Mouse (Mus musculus): ENCODE data around the gene Wdr25. TPM values are rescaled to one million over a fixed set of nuclear protein-coding genes. Genes with fewer than 3 reads are reported as not detected.

The Wdr25 gene
- polyA plus RNA-seq, 1 experiment: 21.3 TPM

DNA sequence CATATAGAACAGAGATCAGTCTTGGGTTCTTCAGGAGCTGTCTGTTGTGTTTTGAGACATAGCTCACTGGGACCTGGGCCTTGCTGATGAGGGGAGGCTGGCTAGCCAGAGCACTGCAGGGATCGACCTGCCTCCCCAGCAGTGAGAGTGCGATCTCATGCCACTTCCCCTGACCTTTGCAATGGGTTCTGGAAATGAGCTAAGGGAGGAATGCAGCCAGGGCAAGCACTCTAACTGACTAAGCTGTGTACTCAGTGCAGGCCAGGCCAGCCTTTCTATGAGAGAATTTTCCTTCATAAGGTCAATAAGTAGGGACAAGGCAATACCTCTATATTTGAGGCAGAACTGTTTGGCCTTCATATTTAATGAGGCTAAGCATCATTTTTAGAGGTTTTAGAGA lies 99.6 kb downstream of the Wdr25 start:
- DNase-seq: no peak
- Histone ChIP-seq H3K27ac (ENCODE audit: insufficient read depth, low read depth, low read length) (no peak overlapping the region), H3K27me3 (replicated peaks; ENCODE audit: control insufficient read depth, insufficient read depth, low read length) (no peaks in the 10 kb centered on the region), H3K4me1 (ENCODE audit: control insufficient read depth, insufficient read depth, low read length) (no peaks in the 10 kb centered on the region), H3K4me3 (ENCODE audit: insufficient read depth, low read depth, low read length) (no peak overlapping the region), H3K36me3 (ENCODE audit: control insufficient read depth, insufficient read depth, low read length) (no peaks in the 10 kb centered on the region)
- TF ChIP-seq POLR2A (IDR thresholded peaks at IDR 0.05; ENCODE audit: low read depth, low read length): no peak
- TF ChIP-seq CTCF (conservative IDR thresholded peaks at IDR 0.05; ENCODE audit: insufficient read depth, insufficient read length, low read depth, low read length): no peak
- 65% methylated on average over 2 of the region's 2 CpGs for whole genome bisulfite sequencing

- H3K4me1 ChIP-seq (ENCODE audit: control insufficient read depth, insufficient read depth, low read length): no peaks in the 10 kb centered on the region
- 5% methylated on average over 19 of the region's 19 CpGs for WGBS
- DNase-seq: peak; percentile 68
- H3K27me3 ChIP-seq (replicated peaks; ENCODE audit: control insufficient read depth, insufficient read depth, low read length): no peaks in the 10 kb centered on the region
- H3K4me3 ChIP-seq (ENCODE audit: insufficient read depth, low read depth, low read length): no peak overlapping the region
- TF ChIP-seq CTCF (conservative IDR thresholded peaks at IDR 0.05; ENCODE audit: insufficient read depth, insufficient read length, low read depth, low read length) (no peak), POLR2A (IDR thresholded peaks at IDR 0.05; ENCODE audit: low read depth, low read length) (no peak)
- H3K27ac ChIP-seq (ENCODE audit: insufficient read depth, low read depth, low read length): no peak overlapping the region
- no peaks in the 10 kb centered on the region for H3K36me3 ChIP-seq (ENCODE audit: control insufficient read depth, insufficient read depth, low read length)
Measured at GRCm38 (mm10) chr12:108994436-108995031, 101.1 kb downstream of the Wdr25 start.

- Histone ChIP-seq H3K4me3 (ENCODE audit: insufficient read depth, low read depth, low read length) (no peak overlapping the region), H3K4me1 (ENCODE audit: control insufficient read depth, insufficient read depth, low read length) (no peaks in the 10 kb centered on the region), H3K27me3 (replicated peaks; ENCODE audit: control insufficient read depth, insufficient read depth, low read length) (no peaks in the 10 kb centered on the region), H3K36me3 (ENCODE audit: control insufficient read depth, insufficient read depth, low read length) (no peaks in the 10 kb centered on the region), H3K27ac (ENCODE audit: insufficient read depth, low read depth, low read length) (no peak overlapping the region)
- 84% methylated on average over 12 of the region's 12 CpGs for WGBS
- no peak for DNase-seq
- TF ChIP-seq POLR2A (IDR thresholded peaks at IDR 0.05; ENCODE audit: low read depth, low read length): no peak
- no peak for TF ChIP-seq CTCF (conservative IDR thresholded peaks at IDR 0.05; ENCODE audit: insufficient read depth, insufficient read length, low read depth, low read length)
Measured at GRCm38 (mm10) chr12:108995976-108996636, 102.7 kb downstream of the Wdr25 start.

- WGBS: 86% methylated on average over 8 of the region's 8 CpGs
- no peaks in the 10 kb centered on the region for H3K27me3 ChIP-seq (replicated peaks; ENCODE audit: control insufficient read depth, insufficient read depth, low read length)
Measured at GRCm38 (mm10) chr12:108997249-108997648, 103.8 kb downstream of the Wdr25 start.

GRCm38 (mm10) chr12:109002978-109003377 lies 109.5 kb downstream of the Wdr25 start:
- TF ChIP-seq CTCF (conservative IDR thresholded peaks at IDR 0.05; ENCODE audit: insufficient read depth, insufficient read length, low read depth, low read length) (no peak), POLR2A (IDR thresholded peaks at IDR 0.05; ENCODE audit: low read depth, low read length) (no peak)
- H3K27me3 ChIP-seq (replicated peaks; ENCODE audit: control insufficient read depth, insufficient read depth, low read length): no peaks in the 10 kb centered on the region
- 78% methylated on average over 7 of the region's 7 CpGs for WGBS
- no peaks in the 10 kb centered on the region for H3K4me1 ChIP-seq (ENCODE audit: control insufficient read depth, insufficient read depth, low read length)
- H3K4me3 ChIP-seq (ENCODE audit: insufficient read depth, low read depth, low read length): no peak overlapping the region
- no peaks in the 10 kb centered on the region for H3K36me3 ChIP-seq (ENCODE audit: control insufficient read depth, insufficient read depth, low read length)
- no peak for DNase-seq
- no peak overlapping the region for H3K27ac ChIP-seq (ENCODE audit: insufficient read depth, low read depth, low read length)

More at GRCm38 (mm10) chr12:108997249-108997648, 103.8 kb downstream of the Wdr25 start:
- H3K27ac ChIP-seq (ENCODE audit: insufficient read depth, low read depth, low read length): no peak overlapping the region
- no peak for TF ChIP-seq CTCF (conservative IDR thresholded peaks at IDR 0.05; ENCODE audit: insufficient read depth, insufficient read length, low read depth, low read length)
- no peak for TF ChIP-seq POLR2A (IDR thresholded peaks at IDR 0.05; ENCODE audit: low read depth, low read length)
- no peaks in the 10 kb centered on the region for H3K36me3 ChIP-seq (ENCODE audit: control insufficient read depth, insufficient read depth, low read length)
- H3K4me3 ChIP-seq (ENCODE audit: insufficient read depth, low read depth, low read length): no peak overlapping the region
- no peak for DNase-seq
- H3K4me1 ChIP-seq (ENCODE audit: control insufficient read depth, insufficient read depth, low read length): no peaks in the 10 kb centered on the region

DNA sequence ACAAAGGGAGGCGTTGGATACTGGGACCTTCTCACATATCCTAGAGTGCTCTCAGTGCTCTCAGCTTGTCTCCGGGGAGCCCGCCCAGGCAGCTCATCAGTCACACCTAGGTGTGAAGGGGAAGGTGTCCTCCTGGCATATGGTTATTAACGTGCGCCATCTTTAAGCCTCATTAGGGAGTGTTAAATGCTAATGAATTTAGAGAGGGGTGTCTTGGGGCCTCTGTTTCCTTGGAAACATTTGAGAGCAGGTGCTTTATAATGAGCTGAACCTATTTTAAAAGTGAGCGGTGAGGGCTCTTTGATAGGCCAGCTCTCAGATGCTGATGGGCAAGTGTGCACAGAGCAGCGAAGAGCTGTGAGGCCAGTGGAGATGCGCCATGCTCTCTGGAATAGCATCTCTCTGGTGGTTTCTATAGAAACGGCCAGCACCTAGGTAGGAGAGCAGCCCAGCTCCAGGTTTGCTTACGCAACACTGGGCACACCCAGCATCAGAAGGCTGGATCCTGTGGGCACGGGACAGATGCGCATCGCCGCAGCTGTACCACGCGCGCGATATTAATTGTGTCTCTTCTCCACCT lies 116.7 kb downstream of the Wdr25 start:
- H3K27me3 ChIP-seq (replicated peaks; ENCODE audit: control insufficient read depth, insufficient read depth, low read length): no peaks in the 10 kb centered on the region
- H3K4me1 ChIP-seq (ENCODE audit: control insufficient read depth, insufficient read depth, low read length): no peaks in the 10 kb centered on the region
- WGBS: 78% methylated on average over 18 of the region's 18 CpGs
- no peak for DNase-seq
- H3K27ac ChIP-seq (ENCODE audit: insufficient read depth, low read depth, low read length): no peak overlapping the region
- no peaks in the 10 kb centered on the region for H3K36me3 ChIP-seq (ENCODE audit: control insufficient read depth, insufficient read depth, low read length)
- no peak for TF ChIP-seq CTCF (conservative IDR thresholded peaks at IDR 0.05; ENCODE audit: insufficient read depth, insufficient read length, low read depth, low read length)
- no peak for TF ChIP-seq POLR2A (IDR thresholded peaks at IDR 0.05; ENCODE audit: low read depth, low read length)
- no peak overlapping the region for H3K4me3 ChIP-seq (ENCODE audit: insufficient read depth, low read depth, low read length)

DNA sequence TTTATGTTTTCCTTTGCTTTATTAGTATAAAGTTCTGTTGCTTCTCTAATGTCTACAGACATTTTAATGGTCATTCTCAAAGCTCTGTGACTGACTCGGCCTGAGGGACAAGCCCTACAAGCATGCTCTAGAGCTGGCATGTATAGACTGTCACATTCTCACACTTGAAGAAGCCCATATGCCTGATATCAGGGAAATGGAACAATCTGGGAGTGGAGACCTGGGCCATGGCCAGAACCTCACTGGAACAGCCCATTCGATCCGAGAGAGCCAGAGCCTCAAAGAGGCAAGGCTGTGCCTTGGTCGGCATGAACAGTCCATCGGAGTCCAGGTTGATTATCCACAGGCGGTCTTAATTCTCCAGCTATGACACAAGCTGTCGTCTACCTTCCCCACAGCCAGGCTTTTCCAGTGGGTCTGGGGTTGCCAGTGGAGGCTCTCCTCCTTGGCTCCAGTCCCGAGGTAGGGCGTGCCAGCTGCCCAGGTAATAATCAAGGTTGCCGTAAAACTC lies 128.8 kb downstream of the Wdr25 start:
- no peaks in the 10 kb centered on the region for H3K36me3 ChIP-seq (ENCODE audit: control insufficient read depth, insufficient read depth, low read length)
- no peaks in the 10 kb centered on the region for H3K27me3 ChIP-seq (replicated peaks; ENCODE audit: control insufficient read depth, insufficient read depth, low read length)
- no peak overlapping the region for H3K27ac ChIP-seq (ENCODE audit: insufficient read depth, low read depth, low read length)
- 61% methylated on average over 10 of the region's 10 CpGs for WGBS
- DNase-seq: no peak
- no peaks in the 10 kb centered on the region for H3K4me1 ChIP-seq (ENCODE audit: control insufficient read depth, insufficient read depth, low read length)
- no peak overlapping the region for H3K4me3 ChIP-seq (ENCODE audit: insufficient read depth, low read depth, low read length)
- TF ChIP-seq POLR2A (IDR thresholded peaks at IDR 0.05; ENCODE audit: low read depth, low read length): no peak
- no peak for TF ChIP-seq CTCF (conservative IDR thresholded peaks at IDR 0.05; ENCODE audit: insufficient read depth, insufficient read length, low read depth, low read length)

Measured in kidney, adult 2 months (tissue).